Mouse (Mus musculus): ENCODE data around the gene Amd1. TPM values are rescaled to one million over a fixed set of nuclear protein-coding genes. Genes with fewer than 3 reads are reported as not detected.
A peak's percentile ranks its signal among the peaks of the same experiment; 100 is the strongest.

Gene Amd1
- polyA plus RNA-seq, 1 experiment = 34.0 TPM

DNA sequence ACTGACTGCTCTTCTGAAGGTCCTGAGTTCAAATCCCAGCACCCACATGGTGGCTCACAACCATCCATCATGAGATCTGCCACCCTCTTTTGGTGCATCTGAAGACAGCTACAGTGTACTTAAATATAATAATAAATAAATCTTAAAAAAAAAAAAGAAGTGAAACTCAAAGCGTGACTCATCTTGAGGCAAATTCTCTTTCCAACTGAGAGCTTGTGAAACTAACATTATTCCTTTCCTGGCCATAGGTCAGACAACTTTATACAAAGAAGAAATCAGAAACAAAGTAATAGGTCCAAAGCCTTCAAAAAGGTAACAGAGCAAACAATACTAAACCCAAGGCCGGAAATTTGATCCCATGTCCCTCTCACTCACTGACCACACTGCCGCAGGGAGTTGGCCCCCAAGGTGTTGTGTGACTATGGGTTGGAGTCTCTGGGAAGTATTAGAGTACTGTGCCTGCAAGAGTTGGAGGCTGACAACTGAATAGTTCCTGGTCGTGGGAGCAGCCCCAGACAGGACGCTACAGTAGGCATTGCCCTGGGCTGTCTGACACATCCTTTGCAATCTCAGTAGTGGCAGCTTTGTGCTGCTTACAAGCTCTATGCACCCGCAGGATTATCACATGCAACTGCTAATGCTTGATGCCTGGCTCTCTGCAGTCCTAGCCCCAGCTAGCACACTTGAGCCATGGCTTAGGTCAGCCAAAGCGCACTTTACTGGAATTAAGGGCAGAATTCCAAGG, 15.0 kb upstream of the Amd1 start:
- Histone ChIP-seq H3ac (ENCODE audit: control insufficient read depth, insufficient read length) (no peak overlapping the region), H3K27me3 (ENCODE audit: control insufficient read depth, insufficient read depth, insufficient read length) (no peaks in the 10 kb centered on the region), H3K4me2 (ENCODE audit: low read depth) (peak overlapping the region; percentile 4), H3K4me3 (no peak overlapping the region), H3K36me3 (ENCODE audit: control insufficient read depth, insufficient read depth) (no peaks in the 10 kb centered on the region), H3K79me2 (ENCODE audit: control insufficient read depth, insufficient read depth) (no peaks in the 10 kb centered on the region)
- TF ChIP-seq TCF3 (IDR thresholded peaks at IDR 0.05; ENCODE audit: insufficient read length, low read depth) (no peak), USF1 (IDR thresholded peaks at IDR 0.05; ENCODE audit: low read depth) (no peak), MAX (IDR thresholded peaks at IDR 0.05; ENCODE audit: low read depth) (no peak), POLR2AphosphoS2 (IDR thresholded peaks at IDR 0.05; ENCODE audit: insufficient read length, low read depth) (no peak), CEBPB (IDR thresholded peaks at IDR 0.05; ENCODE audit: insufficient read depth, poor library complexity, severe bottlenecking) (no peak), SRF (IDR thresholded peaks at IDR 0.05; ENCODE audit: control insufficient read depth, insufficient read length, low read depth) (no peak), TCF12 (IDR thresholded peaks at IDR 0.05; ENCODE audit: insufficient read depth, poor library complexity, severe bottlenecking) (no peak), POLR2A (IDR thresholded peaks at IDR 0.05; ENCODE audit: insufficient read length, low read depth) (no peak), MYOD1 (IDR thresholded peaks at IDR 0.05; ENCODE audit: control insufficient read depth in 1 of 3, insufficient read length in 2 of 3, low read depth in 2 of 3) (no peak), E2F4 (IDR thresholded peaks at IDR 0.05; ENCODE audit: insufficient read depth) (no peak), MYOG (IDR thresholded peaks at IDR 0.05; ENCODE audit: control insufficient read depth in 1 of 3, insufficient read depth in 1 of 3, insufficient read length in 2 of 3, low read depth in 2 of 3) (no peak)

DNA sequence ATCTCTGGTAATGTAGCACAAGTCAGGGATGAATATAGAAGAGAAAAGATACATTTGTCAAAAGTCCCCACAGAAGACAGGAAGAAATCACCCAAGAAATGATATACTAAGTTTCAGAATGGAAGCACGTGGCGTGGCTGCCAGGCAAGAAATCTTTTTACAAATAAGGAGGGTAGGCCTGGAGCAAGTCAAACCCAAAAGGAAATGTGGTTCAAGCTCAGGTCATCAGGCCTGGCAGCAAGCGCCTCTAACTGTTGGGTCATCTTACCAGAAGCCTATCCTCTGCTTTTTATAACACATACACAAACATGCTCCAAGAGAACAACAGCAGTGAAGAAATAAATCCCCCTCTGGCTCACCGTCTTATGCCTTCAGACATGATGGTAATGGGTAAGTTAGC, 10.8 kb upstream of the Amd1 start:
- Histone ChIP-seq H3K79me2 (ENCODE audit: control insufficient read depth, insufficient read depth) (no peaks in the 10 kb centered on the region), H3K4me3 (no peak overlapping the region)
- TF ChIP-seq REST (IDR thresholded peaks at IDR 0.05; ENCODE audit: insufficient read depth, insufficient read length) (no peak), MYOD1 (IDR thresholded peaks at IDR 0.05; ENCODE audit: control insufficient read depth in 1 of 3, insufficient read length in 2 of 3, low read depth in 2 of 3) (no peak), POLR2AphosphoS2 (IDR thresholded peaks at IDR 0.05; ENCODE audit: insufficient read length, low read depth) (no peak), SRF (IDR thresholded peaks at IDR 0.05; ENCODE audit: control insufficient read depth, insufficient read length, low read depth) (no peak), E2F4 (IDR thresholded peaks at IDR 0.05; ENCODE audit: insufficient read depth) (no peak), CEBPB (IDR thresholded peaks at IDR 0.05; ENCODE audit: insufficient read depth, poor library complexity, severe bottlenecking) (no peak)

DNA sequence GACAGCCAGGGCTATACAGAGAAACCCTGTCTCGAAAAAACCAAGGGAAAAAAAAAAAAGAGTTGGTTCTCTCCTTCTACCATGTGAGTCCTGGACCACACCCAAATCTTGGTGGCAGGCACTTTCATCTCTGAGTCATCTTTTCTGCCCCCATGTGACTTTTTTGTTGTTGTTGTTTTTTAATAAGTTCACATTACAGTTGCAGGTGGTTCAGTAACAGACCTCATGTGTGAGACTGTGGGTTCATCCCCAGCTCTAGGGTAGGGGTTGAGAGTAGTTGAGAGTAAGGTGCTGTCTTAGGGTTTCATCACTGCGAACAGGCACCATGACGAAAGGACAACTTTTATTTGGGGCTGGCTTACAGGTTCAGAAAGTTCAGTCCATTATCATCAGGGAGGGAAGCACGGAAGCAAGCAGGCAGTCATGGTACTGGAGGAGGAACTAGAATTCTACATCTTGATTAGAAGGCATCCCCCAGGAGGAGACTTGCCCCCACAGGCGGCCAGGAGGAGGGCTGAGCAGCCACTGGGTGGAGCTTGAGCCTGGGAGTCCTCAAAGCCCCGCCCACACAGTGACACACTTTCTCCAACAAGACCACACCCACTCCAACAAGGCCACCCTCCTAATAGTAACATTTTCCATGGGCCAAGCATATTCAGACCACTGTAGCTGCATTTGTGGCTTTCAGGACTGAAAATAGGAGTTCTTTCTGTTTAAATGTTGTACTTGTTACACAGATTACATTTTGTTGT, 8.1 kb upstream of the Amd1 start:
- H3K79me2 ChIP-seq (ENCODE audit: control insufficient read depth, insufficient read depth) = no peaks in the 10 kb centered on the region
- H3K4me2 ChIP-seq (ENCODE audit: low read depth) = peak overlapping the region; percentile 35
- no peaks in the 10 kb centered on the region for H3K36me3 ChIP-seq (ENCODE audit: control insufficient read depth, insufficient read depth)
- no peak overlapping the region for H3ac ChIP-seq (ENCODE audit: control insufficient read depth, insufficient read length)
- H3K27me3 ChIP-seq (ENCODE audit: control insufficient read depth, insufficient read depth, insufficient read length) = no peaks in the 10 kb centered on the region
- no peak overlapping the region for H3K4me3 ChIP-seq
- TF ChIP-seq USF1 (IDR thresholded peaks at IDR 0.05; ENCODE audit: low read depth) = peak; percentile 64
- no peak for TF ChIP-seq MYOD1 (IDR thresholded peaks at IDR 0.05; ENCODE audit: control insufficient read depth in 1 of 3, insufficient read length in 2 of 3, low read depth in 2 of 3)

More for the DNA sequence above, 10.8 kb upstream of the Amd1 start:
- Histone ChIP-seq H3ac (ENCODE audit: control insufficient read depth, insufficient read length) (no peak overlapping the region), H3K4me2 (ENCODE audit: low read depth) (no peak overlapping the region), H3K36me3 (ENCODE audit: control insufficient read depth, insufficient read depth) (no peaks in the 10 kb centered on the region), H3K27me3 (ENCODE audit: control insufficient read depth, insufficient read depth, insufficient read length) (no peaks in the 10 kb centered on the region)

DNA sequence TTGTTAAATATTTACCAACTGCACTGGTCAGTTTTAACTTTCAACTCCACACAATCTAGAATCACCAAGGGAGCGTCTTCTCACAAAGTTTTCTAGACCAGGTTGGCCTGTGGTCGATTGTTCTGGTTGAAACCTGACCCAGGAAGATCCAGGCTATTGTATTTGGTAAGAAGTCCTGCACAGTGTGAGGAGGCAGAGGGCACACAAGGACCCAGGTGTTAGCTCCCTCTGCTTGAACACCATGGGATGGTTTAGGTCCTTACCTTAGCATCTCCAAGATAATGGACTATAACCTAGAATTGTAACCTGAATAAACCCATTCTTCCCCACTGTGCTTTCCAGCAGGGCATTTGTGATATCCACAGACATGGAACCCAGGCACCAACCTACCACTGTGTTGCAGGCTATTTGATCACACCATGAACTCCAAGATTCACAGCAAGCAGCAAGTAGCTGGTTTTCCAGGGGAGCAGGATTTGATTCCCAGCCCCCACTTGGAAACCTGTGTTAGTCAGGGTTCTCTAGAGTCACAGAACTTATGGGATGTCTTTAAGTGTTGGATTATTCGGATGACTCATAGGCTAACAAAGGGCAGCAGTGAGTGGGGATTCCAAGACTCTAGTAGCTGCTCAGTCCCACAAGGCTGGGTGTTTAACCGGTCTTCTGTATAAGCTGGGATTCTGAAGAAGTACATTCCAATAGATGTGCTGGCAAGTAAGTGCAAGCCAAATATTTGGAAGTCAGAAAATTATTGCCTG, 6.0 kb upstream of the Amd1 start:
- Histone ChIP-seq H3K4me3 (no peak overlapping the region), H3K36me3 (ENCODE audit: control insufficient read depth, insufficient read depth) (no peaks in the 10 kb centered on the region), H3K27me3 (ENCODE audit: control insufficient read depth, insufficient read depth, insufficient read length) (no peaks in the 10 kb centered on the region), H3ac (ENCODE audit: control insufficient read depth, insufficient read length) (no peak overlapping the region), H3K79me2 (ENCODE audit: control insufficient read depth, insufficient read depth) (no peaks in the 10 kb centered on the region), H3K4me2 (ENCODE audit: low read depth) (no peak overlapping the region)
- TF ChIP-seq SRF (IDR thresholded peaks at IDR 0.05; ENCODE audit: control insufficient read depth, insufficient read length, low read depth) = no peak
- TF ChIP-seq POLR2A (IDR thresholded peaks at IDR 0.05; ENCODE audit: insufficient read length, low read depth) = no peak
- no peak for TF ChIP-seq TCF12 (IDR thresholded peaks at IDR 0.05; ENCODE audit: insufficient read depth, poor library complexity, severe bottlenecking)
- TF ChIP-seq TCF3 (IDR thresholded peaks at IDR 0.05; ENCODE audit: insufficient read length, low read depth) = no peak
- no peak for TF ChIP-seq CEBPB (IDR thresholded peaks at IDR 0.05; ENCODE audit: insufficient read depth, poor library complexity, severe bottlenecking)
- TF ChIP-seq POLR2AphosphoS2 (IDR thresholded peaks at IDR 0.05; ENCODE audit: insufficient read length, low read depth) = no peak
- no peak for TF ChIP-seq MYOG (IDR thresholded peaks at IDR 0.05; ENCODE audit: control insufficient read depth in 1 of 3, insufficient read depth in 1 of 3, insufficient read length in 2 of 3, low read depth in 2 of 3)
- TF ChIP-seq MAX (IDR thresholded peaks at IDR 0.05; ENCODE audit: low read depth) = no peak
- TF ChIP-seq USF1 (IDR thresholded peaks at IDR 0.05; ENCODE audit: low read depth) = no peak
- no peak for TF ChIP-seq E2F4 (IDR thresholded peaks at IDR 0.05; ENCODE audit: insufficient read depth)
- no peak for TF ChIP-seq MYOD1 (IDR thresholded peaks at IDR 0.05; ENCODE audit: control insufficient read depth in 1 of 3, insufficient read length in 2 of 3, low read depth in 2 of 3)
- TF ChIP-seq REST (IDR thresholded peaks at IDR 0.05; ENCODE audit: insufficient read depth, insufficient read length) = no peak
